Mouse (Mus musculus) urinary bladder, postnatal 14 days (tissue): Measurements from ENCODE around the gene Arhgap29.

Experiments
- DNase-seq: peaks from one replicate; pipeline ENCODE4 v3.0.0; 2021; ENCODE audit warnings: low spot score

Arhgap29 gene

GRCm38 (mm10) chr3:121952041-121952591 is at the start of gene Arhgap29:
Gene Arhgap29 (plus strand): TSS chr3:121952541.
- no peak for DNase-seq

GRCm38 (mm10) chr3:121902729-121903128 is 49.6 kb upstream of the Arhgap29 start:
- no peak for DNase-seq

- DNase-seq: no peak
These were observed 49.1 kb upstream of the Arhgap29 start for GRCm38 (mm10) chr3:121903286-121903685.

- no peak for DNase-seq
These were observed 48.6 kb upstream of the Arhgap29 start for GRCm38 (mm10) chr3:121903695-121904094.

GRCm38 (mm10) chr3:121904476-121904875 is 47.9 kb upstream of the Arhgap29 start:
- DNase-seq: no peak

GRCm38 (mm10) chr3:121906623-121907022 is 45.7 kb upstream of the Arhgap29 start:
- DNase-seq: no peak

GRCm38 (mm10) chr3:121909155-121909554 is 43.2 kb upstream of the Arhgap29 start:
- no peak for DNase-seq

GRCm38 (mm10) chr3:121913476-121913875 is 38.9 kb upstream of the Arhgap29 start:
- no peak for DNase-seq

GRCm38 (mm10) chr3:121914459-121915185 is 37.7 kb upstream of the Arhgap29 start:
- DNase-seq: peak; percentile 42

- DNase-seq: no peak
These were observed 37.1 kb upstream of the Arhgap29 start for GRCm38 (mm10) chr3:121915191-121915590.

GRCm38 (mm10) chr3:121916802-121917532 is 35.4 kb upstream of the Arhgap29 start:
- no peak for DNase-seq

- no peak for DNase-seq
These were observed 34.7 kb upstream of the Arhgap29 start for GRCm38 (mm10) chr3:121917658-121918057.

GRCm38 (mm10) chr3:121919961-121920360 is 32.4 kb upstream of the Arhgap29 start:
- DNase-seq: no peak

- no peak for DNase-seq
These were observed 31.6 kb upstream of the Arhgap29 start for GRCm38 (mm10) chr3:121920769-121921168.

- no peak for DNase-seq
These were observed 27.4 kb upstream of the Arhgap29 start for GRCm38 (mm10) chr3:121924768-121925486.

GRCm38 (mm10) chr3:121927601-121928000 is 24.7 kb upstream of the Arhgap29 start:
- no peak for DNase-seq

GRCm38 (mm10) chr3:121932815-121933214 is 19.5 kb upstream of the Arhgap29 start:
- no peak for DNase-seq

GRCm38 (mm10) chr3:121936241-121936640 is 16.1 kb upstream of the Arhgap29 start:
- no peak for DNase-seq

GRCm38 (mm10) chr3:121937036-121937435 is 15.3 kb upstream of the Arhgap29 start:
- no peak for DNase-seq

- no peak for DNase-seq
These were observed 12.7 kb upstream of the Arhgap29 start for GRCm38 (mm10) chr3:121939658-121940057.

- no peak for DNase-seq
These were observed 12.0 kb upstream of the Arhgap29 start for GRCm38 (mm10) chr3:121940094-121940889.
